Mouse (Mus musculus) MEL (cell line): ENCODE results near the gene Thsd1. TPM values are rescaled to one million over a fixed set of nuclear protein-coding genes. Genes with fewer than 3 reads are reported as not detected.

ENCODE experiments used
- DNase-seq: peaks from one replicate; pipeline ENCODE4 v3.0.0; 2011; ENCODE audit warnings: low read depth, low spot score
- H3K27ac ChIP-seq: 2 replicates; pipeline ENCODE4 v1.5.1; 2012; ENCODE audit warnings: low read depth, mild to moderate bottlenecking, control low read depth, low read length, moderate library complexity; ENCODE audit not compliant: control insufficient read depth
- H3K27me3 ChIP-seq, 2 experiments: fragments of 150-350 bp in 1 of 2; sonication (generic) in 1 of 2; 2 replicates each; pipeline ENCODE4 v1.6.1; 2012; ENCODE audit warnings: low read length in 2 of 2, mild to moderate bottlenecking in 2 of 2, improper control_type of control experiment in 1 of 2, moderate library complexity in 1 of 2; ENCODE audit not compliant: insufficient read depth in 2 of 2, control insufficient read depth in 1 of 2
- H3K36me3 ChIP-seq, 2 experiments: 2 replicates each; pipeline ENCODE4 v1.6.1; 2012 to 2014; ENCODE audit warnings: low read length in 2 of 2, improper control_type of control experiment in 1 of 2, inconsistent platforms in 1 of 2, mild to moderate bottlenecking in 1 of 2; ENCODE audit not compliant: insufficient read depth in 2 of 2, control insufficient read depth in 1 of 2
- H3K4me1 ChIP-seq, 2 experiments: fragments of 150-350 bp in 1 of 2; sonication (generic) in 1 of 2; 2 replicates each; pipeline ENCODE4 v1.6.1; 2012; ENCODE audit warnings: low read length in 2 of 2, improper control_type of control experiment in 1 of 2, mild to moderate bottlenecking in 1 of 2; ENCODE audit not compliant: insufficient read depth in 2 of 2, control insufficient read depth in 1 of 2
- H3K4me3 ChIP-seq, 2 experiments: fragments of 150-350 bp in 1 of 2; sonication (generic) in 1 of 2; 2 replicates each; pipeline ENCODE4 v1.5.1; 2012; ENCODE audit warnings: low read depth in 2 of 2, low read length in 2 of 2, mild to moderate bottlenecking in 2 of 2, moderate library complexity in 2 of 2, control low read depth in 1 of 2, improper control_type of control experiment in 1 of 2; ENCODE audit not compliant: control insufficient read depth in 1 of 2, insufficient read depth in 1 of 2
- H3K79me2 ChIP-seq: 2 replicates; pipeline ENCODE4 v1.6.1; 2012; ENCODE audit warnings: mild to moderate bottlenecking, low read length, moderate library complexity; ENCODE audit not compliant: control insufficient read depth, poor library complexity, insufficient read depth
- H3K9ac ChIP-seq: 2 replicates; pipeline ENCODE4 v1.6.1; 2012; ENCODE audit warnings: low read depth, mild to moderate bottlenecking, control low read depth, low read length, moderate library complexity; ENCODE audit not compliant: control insufficient read depth, poor library complexity, severe bottlenecking
- H3K9me3 ChIP-seq: fragments of 150-350 bp; sonication (generic); replicated peaks from 2 replicates; pipeline ENCODE4 v1.6.1; 2012; ENCODE audit warnings: mild to moderate bottlenecking, low read length, improper control_type of control experiment, moderate library complexity; ENCODE audit not compliant: insufficient read depth
- ELF1 ChIP-seq: IDR thresholded peaks from 2 replicates; pipeline ENCODE4 v1.6.1; 2014; ENCODE audit warnings: low read depth, mild to moderate bottlenecking, inconsistent platforms, low read length, improper control_type of control experiment, moderate library complexity
- ETS1 ChIP-seq: IDR thresholded peaks from 2 replicates; pipeline ENCODE4 v1.6.1; 2012; ENCODE audit warnings: low read depth, mild to moderate bottlenecking, inconsistent platforms, low read length, improper control_type of control experiment, moderate library complexity
- GATA1 ChIP-seq: IDR thresholded peaks from 2 replicates; pipeline ENCODE4 v1.6.1; 2011; ENCODE audit warnings: low read depth, low read length, improper control_type of control experiment
- HCFC1 ChIP-seq: IDR thresholded peaks from 2 replicates; pipeline ENCODE4 v1.6.1; 2012; ENCODE audit warnings: low read depth, mild to moderate bottlenecking, inconsistent platforms, low read length, improper control_type of control experiment, moderate library complexity
- MAX ChIP-seq: IDR thresholded peaks from 2 replicates; pipeline ENCODE4 v1.6.1; 2011; ENCODE audit warnings: low read length, improper control_type of control experiment
- MAZ ChIP-seq: IDR thresholded peaks from 2 replicates; pipeline ENCODE4 v1.6.1; 2012; ENCODE audit warnings: low read depth, mild to moderate bottlenecking, inconsistent platforms, low read length, improper control_type of control experiment
- MXI1 ChIP-seq: IDR thresholded peaks from 2 replicates; pipeline ENCODE4 v1.6.1; 2011; ENCODE audit warnings: mild to moderate bottlenecking, low read depth, low read length, improper control_type of control experiment
- MYC ChIP-seq: IDR thresholded peaks from 2 replicates; pipeline ENCODE4 v1.6.1; 2011; ENCODE audit warnings: low read depth, mild to moderate bottlenecking, low read length, improper control_type of control experiment, moderate library complexity
- NELFE ChIP-seq: IDR thresholded peaks from 2 replicates; pipeline ENCODE4 v1.6.1; 2011; ENCODE audit warnings: low read depth, low read length, improper control_type of control experiment
- NRF1 ChIP-seq: IDR thresholded peaks from 2 replicates; pipeline ENCODE4 v1.6.1; 2014; ENCODE audit warnings: low read depth, mild to moderate bottlenecking, inconsistent platforms, low read length, improper control_type of control experiment, moderate library complexity; ENCODE audit not compliant: poor library complexity, insufficient read depth, severe bottlenecking
- POLR2A ChIP-seq, 2 experiments: IDR thresholded peaks; 2 replicates each; pipeline ENCODE4 v1.6.1; 2011 to 2012; ENCODE audit warnings: low read length in 2 of 2, mild to moderate bottlenecking in 2 of 2, control low read depth in 1 of 2, improper control_type of control experiment in 1 of 2, low read depth in 1 of 2, moderate library complexity in 1 of 2; ENCODE audit not compliant: control insufficient read depth in 1 of 2, insufficient read depth in 1 of 2, poor library complexity in 1 of 2
- POLR2AphosphoS2 ChIP-seq: IDR thresholded peaks from 2 replicates; pipeline ENCODE4 v1.6.1; 2011; ENCODE audit warnings: low read length, improper control_type of control experiment
- RAD21 ChIP-seq: IDR thresholded peaks from 2 replicates; pipeline ENCODE4 v1.6.1; 2011; ENCODE audit warnings: mild to moderate bottlenecking, low read depth, low read length, improper control_type of control experiment
- SIN3A ChIP-seq: IDR thresholded peaks from 2 replicates; pipeline ENCODE4 v1.6.1; 2012; ENCODE audit warnings: low read length, improper control_type of control experiment, inconsistent platforms
- TBP ChIP-seq: IDR thresholded peaks from 2 replicates; pipeline ENCODE4 v1.8.0; 2011; ENCODE audit warnings: low read depth, low read length, improper control_type of control experiment
- TCF12 ChIP-seq: IDR thresholded peaks from 2 replicates; pipeline ENCODE4 v1.6.1; 2014; ENCODE audit warnings: low read depth, mild to moderate bottlenecking, inconsistent platforms, low read length, improper control_type of control experiment, moderate library complexity
- ZC3H11A ChIP-seq: IDR thresholded peaks from 2 replicates; pipeline ENCODE4 v1.6.1; 2012; ENCODE audit warnings: low read depth, mild to moderate bottlenecking, inconsistent platforms, low read length, improper control_type of control experiment
- ZKSCAN1 ChIP-seq: IDR thresholded peaks from 2 replicates; pipeline ENCODE4 v1.6.1; 2012; ENCODE audit warnings: low read depth, mild to moderate bottlenecking, inconsistent platforms, low read length, improper control_type of control experiment, moderate library complexity
- ZMIZ1 ChIP-seq: IDR thresholded peaks from 2 replicates; pipeline ENCODE4 v1.6.1; 2012; ENCODE audit warnings: low read depth, mild to moderate bottlenecking, inconsistent platforms, low read length, improper control_type of control experiment, moderate library complexity
- ZNF384 ChIP-seq: IDR thresholded peaks from 2 replicates; pipeline ENCODE4 v1.6.1; 2012; ENCODE audit warnings: low read depth, mild to moderate bottlenecking, inconsistent platforms, low read length, improper control_type of control experiment
- polyA plus RNA-seq, 2 experiments: library from polyadenylated mRNA; stranded (reverse) in 1 of 2; unstranded in 1 of 2; fragments of >175 nt in 1 of 2; fragments of >200 nt in 1 of 2; gene quantifications; 2 replicates each; pipeline versions ENCODE4 v1.2.1 to v1.2.4; 2012; ENCODE audit warnings: low replicate concordance in 2 of 2, low read depth in 1 of 2; ENCODE audit not compliant: insufficient read length in 2 of 2, insufficient read depth in 1 of 2, missing spikeins in 1 of 2
- total RNA-seq: library from RNA; depleted of rRNA; stranded (reverse); fragments of 300-350 nt; gene quantifications from 2 replicates; pipeline ENCODE4 v1.2.3, GENCODE M21; 2012

Gene Thsd1
- total and polyA plus RNA-seq, 3 experiments, result 0.10 TPM; not detected in 2

DNA sequence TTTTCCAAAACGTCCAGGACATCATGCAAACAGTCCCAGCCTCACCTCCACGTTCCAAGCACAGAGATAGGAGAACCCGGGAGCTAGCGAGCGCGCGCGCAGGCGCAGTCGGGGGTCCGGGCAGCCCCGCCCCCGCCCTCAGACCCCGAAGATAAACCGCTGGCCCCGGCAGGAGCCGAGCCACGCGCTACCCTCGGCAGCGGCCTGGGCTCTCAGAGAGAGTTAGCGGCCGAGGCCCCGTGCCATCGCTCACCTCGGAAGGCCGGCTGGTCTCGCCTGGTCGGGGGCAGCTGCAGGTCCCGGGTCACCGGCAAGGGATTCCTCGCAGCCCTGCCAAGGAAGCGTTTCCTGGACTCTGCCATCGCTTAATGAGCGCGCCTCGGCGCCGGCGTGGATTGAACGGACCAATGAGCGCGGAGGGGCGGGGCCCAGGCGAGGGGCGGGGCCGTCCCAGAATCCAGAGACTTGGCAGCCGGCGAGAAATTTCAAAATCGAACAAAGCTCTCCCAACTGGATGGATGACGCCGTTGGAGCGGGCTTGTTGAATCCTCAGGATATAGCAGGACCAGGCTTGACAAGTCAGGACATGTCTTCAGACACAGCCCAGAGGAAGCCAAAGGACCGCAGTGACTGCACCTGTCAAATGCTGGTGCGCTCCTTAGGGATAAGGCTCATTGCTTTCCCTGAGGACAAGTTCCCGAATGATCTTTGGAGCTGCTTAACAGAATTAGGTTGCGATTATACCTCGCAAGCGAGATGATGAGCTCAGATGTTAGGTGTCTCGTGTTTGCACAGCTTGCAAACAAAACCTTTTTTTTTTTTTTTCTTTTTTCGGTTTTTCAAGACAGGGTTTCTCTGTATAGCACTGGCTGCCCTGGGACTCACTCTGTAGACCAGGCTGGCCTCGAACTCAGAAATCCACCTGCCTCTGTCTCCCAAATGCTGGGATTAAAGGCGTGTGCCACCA lies 41.4 kb upstream of the Thsd1 start, which contains the start of gene Ckap2:
Ckap2 (minus strand) TSS at position 389 of the 967 bp plus-strand sequence.
- Histone ChIP-seq H3K4me3 (peak within 1 kb of the TSS; percentile 66 to 97), H3K79me2 (peaks cover 21% of the 10 kb centered on the region), H3K36me3 (peaks cover 0 to 10% of the 10 kb centered on the region in 2 experiments; a peak in 3 of 4 replicates)
- TF ChIP-seq ETS1, result no peak; the same call in 1 of the 2 replicates
- peak; percentile 61; the same call in 1 of the 2 replicates for TF ChIP-seq HCFC1
- 0 out of 2 replicates have a peak, but pooled peaks have one; percentile 47 for TF ChIP-seq MYC
- TF ChIP-seq POLR2AphosphoS2, result peak; percentile 87
- TF ChIP-seq GATA1, result no peak
- TF ChIP-seq ZMIZ1, result peak; percentile 72; the same call in 1 of the 2 replicates
- TF ChIP-seq MXI1, result peak; percentile 72
- TF ChIP-seq ZC3H11A, result no peak
- peak; percentile 53; the same call in 1 of the 2 replicates for TF ChIP-seq MAZ
- TF ChIP-seq ELF1, result peak; percentile 53; the same call in 1 of the 2 replicates
- TF ChIP-seq MAX, result peak; percentile 72
- TF ChIP-seq RAD21, result no peak
- TF ChIP-seq TCF12, result peak; percentile 40
- TF ChIP-seq ZKSCAN1, result no peak
- peak; percentile 77; the same call in 1 of the 2 replicates for TF ChIP-seq ZNF384
- TF ChIP-seq NELFE, result peak; percentile 87
- TF ChIP-seq SIN3A, result peak; percentile 85
- TF ChIP-seq TBP, result peak; percentile 30; the same call in 1 of the 2 replicates
- TF ChIP-seq NRF1, result peak; percentile 82
- TF ChIP-seq POLR2A (IDR thresholded peaks at IDR 0.05; ENCODE audit: control insufficient read depth in 1 of 2, insufficient read depth in 1 of 2, low read depth in 1 of 2, low read length in 2 of 2, poor library complexity in 1 of 2), result peak; percentile 87 to 88
- TF ChIP-seq, all 39 proteins: peak for 15
- H3K27ac ChIP-seq, result peak within 1 kb of the TSS; percentile 87
- H3K4me1 ChIP-seq, result peaks cover 3 to 4% of the 10 kb centered on the region in 2 experiments; a peak in 3 of 4 replicates
- H3K9me3 ChIP-seq, result no peaks in the 10 kb centered on the region
- H3K9ac ChIP-seq, result peak within 1 kb of the TSS; percentile 99
- H3K27me3 ChIP-seq, result no peaks in the 10 kb centered on the region
- peak; percentile 93 for DNase-seq
